Mouse (Mus musculus): ENCODE results near the gene Cog2. TPM values are rescaled to one million over a fixed set of nuclear protein-coding genes. Genes with fewer than 3 reads are reported as not detected.

The Cog2 gene
- polyA plus RNA-seq, 1 experiment from 2014 or later, result 41.4 TPM

DNA sequence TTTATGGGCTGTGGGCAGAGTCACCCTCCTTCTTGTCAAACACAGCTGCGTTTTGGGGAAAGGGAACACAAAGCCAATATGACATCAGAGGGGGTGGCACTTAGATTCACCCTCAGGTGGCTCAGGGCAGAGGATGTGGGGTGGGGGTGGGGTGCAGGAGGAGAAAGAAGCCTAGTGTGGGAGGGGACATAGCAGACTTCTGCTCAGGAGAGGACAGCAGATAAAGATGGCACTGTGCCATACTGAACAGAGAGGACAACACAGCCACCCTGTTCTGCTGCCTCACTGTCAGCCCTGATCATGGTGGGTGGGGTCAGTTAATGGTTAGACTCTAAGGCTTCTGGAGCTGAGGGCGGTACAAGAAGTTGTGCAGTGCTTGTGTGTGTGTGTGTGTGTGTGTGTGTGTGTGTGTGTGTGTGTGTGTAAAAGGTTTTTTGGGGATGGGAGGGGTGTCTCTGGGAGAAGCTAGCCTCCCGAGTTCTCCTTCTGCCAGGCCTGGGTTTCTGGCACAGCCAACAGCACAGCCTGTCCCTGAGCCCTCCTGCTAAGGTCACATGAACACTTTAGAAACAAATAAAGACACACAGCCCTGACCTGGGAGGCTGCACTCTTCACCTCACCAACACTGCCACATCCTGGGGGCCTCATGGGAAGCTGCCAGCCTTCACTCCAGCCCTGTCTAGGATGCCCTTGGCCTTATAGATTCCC is 65.3 kb downstream of the Cog2 start:
- H3K4me1 ChIP-seq (replicated peaks; ENCODE audit: control insufficient read depth, insufficient read depth, low read length), result no peaks in the 10 kb centered on the region
- H3K9me3 ChIP-seq (ENCODE audit: control insufficient read depth, low read length), result no peaks in the 10 kb centered on the region
- no peaks in the 10 kb centered on the region for H3K36me3 ChIP-seq (ENCODE audit: control insufficient read depth, insufficient read depth, low read length)
- H3K4me2 ChIP-seq (ENCODE audit: low read depth, low read length, severe bottlenecking), result no peak overlapping the region
- no peak overlapping the region for H3K4me3 ChIP-seq (ENCODE audit: low read depth, low read length)
- H3K27me3 ChIP-seq (ENCODE audit: control insufficient read depth, insufficient read depth, low read length), result no peaks in the 10 kb centered on the region
- H3K27ac ChIP-seq (ENCODE audit: low read depth, low read length), result no peak overlapping the region
- no peak overlapping the region for H3K9ac ChIP-seq (ENCODE audit: low read length)
- ATAC-seq (replicated peaks; ENCODE audit: low FRiP score) (no peak), DNase-seq (ENCODE audit: low spot score) (no peak)
- WGBS, result 52% methylated on average over 3 of the region's 3 CpGs

DNA sequence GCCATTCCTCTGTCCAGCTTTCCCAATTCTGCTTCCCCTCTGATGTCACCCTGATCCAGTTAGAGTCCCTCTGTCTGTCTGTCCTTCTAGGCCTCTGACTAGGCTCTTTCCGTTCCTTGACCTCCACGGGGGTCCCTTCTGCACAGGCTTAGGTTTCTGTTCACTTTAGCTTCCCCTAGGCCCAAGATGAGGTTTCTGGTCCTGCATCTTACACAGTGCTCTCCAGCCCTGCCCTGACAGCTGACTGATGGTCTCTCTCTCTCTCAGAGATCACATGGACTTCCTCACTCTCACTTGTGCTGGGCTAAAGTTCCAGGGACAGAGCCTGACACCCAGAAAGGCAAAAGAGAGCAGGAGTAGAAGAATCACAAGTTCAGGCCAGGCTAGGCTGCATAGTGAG is 66.0 kb downstream of the Cog2 start:
- no peak overlapping the region for H3K9ac ChIP-seq (ENCODE audit: low read length)

DNA sequence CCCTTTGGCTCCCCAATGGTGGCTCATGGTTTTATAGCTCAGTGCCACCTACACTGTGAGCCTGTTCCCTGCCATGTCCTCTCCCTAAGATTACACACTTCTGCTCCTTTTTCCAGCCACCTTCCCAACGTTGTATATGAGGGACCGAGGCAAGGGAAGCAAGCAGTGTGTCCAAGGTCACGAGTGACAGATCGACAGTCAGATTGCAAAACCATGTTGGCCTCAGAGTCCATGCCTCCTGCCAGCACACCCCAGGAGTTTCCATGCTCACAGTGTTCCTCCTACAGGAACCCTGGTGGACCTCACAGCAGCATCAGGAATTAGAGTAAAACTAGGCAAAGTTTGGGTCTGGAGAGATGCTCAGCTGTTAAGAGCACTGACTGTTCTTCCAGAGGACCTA is 68.8 kb downstream of the Cog2 start:
- H3K36me3 ChIP-seq (ENCODE audit: control insufficient read depth, insufficient read depth, low read length), result no peaks in the 10 kb centered on the region
- H3K9ac ChIP-seq (ENCODE audit: low read length), result no peak overlapping the region
- no peak overlapping the region for H3K4me2 ChIP-seq (ENCODE audit: low read depth, low read length, severe bottlenecking)
- WGBS, result 85% methylated on average over 4 of the region's 4 CpGs
- no peak overlapping the region for H3K4me3 ChIP-seq (ENCODE audit: low read depth, low read length)
- no peaks in the 10 kb centered on the region for H3K9me3 ChIP-seq (ENCODE audit: control insufficient read depth, low read length)
- H3K4me1 ChIP-seq (replicated peaks; ENCODE audit: control insufficient read depth, insufficient read depth, low read length), result no peaks in the 10 kb centered on the region
- DNase-seq (ENCODE audit: low spot score) (no peak), ATAC-seq (replicated peaks; ENCODE audit: low FRiP score) (no peak)
- no peaks in the 10 kb centered on the region for H3K27me3 ChIP-seq (ENCODE audit: control insufficient read depth, insufficient read depth, low read length)
- no peak overlapping the region for H3K27ac ChIP-seq (ENCODE audit: low read depth, low read length)

More for the DNA sequence above, 66.0 kb downstream of the Cog2 start:
- Histone ChIP-seq H3K36me3 (ENCODE audit: control insufficient read depth, insufficient read depth, low read length) (no peaks in the 10 kb centered on the region), H3K27ac (ENCODE audit: low read depth, low read length) (no peak overlapping the region), H3K9me3 (ENCODE audit: control insufficient read depth, low read length) (no peaks in the 10 kb centered on the region), H3K4me3 (ENCODE audit: low read depth, low read length) (no peak overlapping the region), H3K27me3 (ENCODE audit: control insufficient read depth, insufficient read depth, low read length) (no peaks in the 10 kb centered on the region), H3K4me1 (replicated peaks; ENCODE audit: control insufficient read depth, insufficient read depth, low read length) (no peaks in the 10 kb centered on the region), H3K4me2 (ENCODE audit: low read depth, low read length, severe bottlenecking) (no peak overlapping the region)
- 78% methylated on average over 2 of the region's 2 CpGs for whole genome bisulfite sequencing
- no peak for DNase-seq (ENCODE audit: low spot score)
- no peak for ATAC-seq (replicated peaks; ENCODE audit: low FRiP score)

Other genes starting within 250 kb of the Cog2 start
- 4.8 and 5.3 TPM in 2 replicates for gene Pgbd5, start 81.1 kb upstream of the Cog2 start, polyA plus RNA-seq (2014; fragmentation: Nextera tagmentation; extraction: Ambion mirVana)
- not detected in 2 replicates for gene Agt, start 48.9 kb downstream of the Cog2 start, polyA plus RNA-seq (2014; fragmentation: Nextera tagmentation; extraction: Ambion mirVana)
- 0.15 TPM in 1 of 2 replicates, not detected in the other for gene Capn9, start 55.3 kb downstream of the Cog2 start, polyA plus RNA-seq (2014; fragmentation: Nextera tagmentation; extraction: Ambion mirVana)
- 23.5 and 26.6 TPM in 2 replicates for gene 2310022B05Rik, start 142.6 kb downstream of the Cog2 start, polyA plus RNA-seq (2014; fragmentation: Nextera tagmentation; extraction: Ambion mirVana)
- 60.3 and 63.2 TPM in 2 replicates for gene Ttc13, start 201.2 kb downstream of the Cog2 start, polyA plus RNA-seq (2014; fragmentation: Nextera tagmentation; extraction: Ambion mirVana)
- gene Arv1, start 201.4 kb downstream of the Cog2 start, polyA plus RNA-seq (2014; fragmentation: Nextera tagmentation; extraction: Ambion mirVana), result 34.1 and 38.2 TPM in 2 replicates
- gene Fam89a, start 231.1 kb downstream of the Cog2 start, polyA plus RNA-seq (2014; fragmentation: Nextera tagmentation; extraction: Ambion mirVana), result 1.2 and 1.4 TPM in 2 replicates

All from forebrain, embryonic 11.5 days (tissue).